Mouse (Mus musculus) liver, embryonic 14.5 days (tissue): ENCODE data around the gene Socs1. TPM values are rescaled to one million over a fixed set of nuclear protein-coding genes. Genes with fewer than 3 reads are reported as not detected.
A peak's percentile ranks its signal among the peaks of the same experiment; 100 is the strongest.

Source experiments
- ATAC-seq: fragments of 200-750 bp; cut with Nextera tagmentation; 2 replicates; pipeline ENCODE4 v1.8.0; 2017; ENCODE audit warnings: moderate number of reproducible peaks, mild to moderate bottlenecking, moderate library complexity; ENCODE audit not compliant: insufficient read depth
- DNase-seq, 3 experiments: peaks; one replicate each; pipeline ENCODE4 v3.0.0-alpha.2; 2012 to 2013; ENCODE audit warnings: low read depth in 3 of 3, low spot score in 3 of 3
- H3K27ac ChIP-seq: fragments of 300-500 bp; sonication (generic); 2 replicates; pipeline ENCODE4 v1.5.1; 2014; ENCODE audit warnings: moderate library complexity, mild to moderate bottlenecking, control low read depth, inconsistent platforms
- H3K27me3 ChIP-seq: fragments of 300-500 bp; sonication (generic); 2 replicates; pipeline ENCODE4 v1.6.1; 2014; ENCODE audit warnings: mild to moderate bottlenecking, low read length, moderate library complexity; ENCODE audit not compliant: control insufficient read depth, insufficient read depth
- H3K36me3 ChIP-seq: fragments of 300-500 bp; sonication (generic); replicated peaks from 2 replicates; pipeline ENCODE4 v1.6.1; 2014; ENCODE audit warnings: low read depth; ENCODE audit not compliant: control insufficient read depth, insufficient read depth
- H3K4me1 ChIP-seq, 2 experiments: fragments of 200-500 bp in 1 of 2; fragments of 300-500 bp in 1 of 2; sonication (generic) in 1 of 2; replicated peaks; 2 replicates each; pipeline ENCODE4 v1.6.1; 2012 to 2014; ENCODE audit warnings: antibody characterized with exemption in 1 of 2, inconsistent platforms in 1 of 2, low read length in 1 of 2; ENCODE audit not compliant: control insufficient read depth in 2 of 2, insufficient read depth in 2 of 2
- H3K4me2 ChIP-seq: fragments of 300-500 bp; sonication (generic); 2 replicates; pipeline ENCODE4 v1.6.1; 2014; ENCODE audit warnings: low read depth, mild to moderate bottlenecking, control low read depth, moderate library complexity
- H3K4me3 ChIP-seq, 2 experiments: fragments of 200-500 bp in 1 of 2; fragments of 300-500 bp in 1 of 2; sonication (generic) in 1 of 2; 2 replicates each; pipeline ENCODE4 v1.5.1; 2012 to 2014; ENCODE audit warnings: low read depth in 2 of 2, low read length in 2 of 2, mild to moderate bottlenecking in 2 of 2, control low read depth in 1 of 2, inconsistent platforms in 1 of 2, moderate library complexity in 1 of 2; ENCODE audit not compliant: insufficient read depth in 1 of 2
- H3K9ac ChIP-seq: fragments of 300-500 bp; sonication (generic); replicated peaks from 2 replicates; pipeline ENCODE4 v1.6.1; 2014; ENCODE audit warnings: mild to moderate bottlenecking, control low read depth, moderate library complexity
- H3K9me3 ChIP-seq: fragments of 300-500 bp; sonication (generic); 2 replicates; pipeline ENCODE4 v1.6.1; 2016; ENCODE audit warnings: low read length, mixed read lengths; ENCODE audit not compliant: control insufficient read depth
- CTCF ChIP-seq: IDR thresholded peaks from 2 replicates; pipeline ENCODE4 v1.5.1; 2016; ENCODE audit warnings: antibody characterized with exemption, low read depth, control low read depth
- EP300 ChIP-seq: IDR thresholded peaks from 2 replicates; pipeline ENCODE4 v1.6.1; 2016; ENCODE audit warnings: antibody characterized with exemption, low read depth
- WGBS: fragments of 180-500 bp; shearing (Covaris S2); extraction: QIAGEN DNeasy Blood & Tissue Kit; methylation state at CpG from one replicate; pipeline ENCODE4 v1.1.7; 2014; ENCODE audit not compliant: insufficient replicate concordance; 5-methylcytosine and 5-hydroxymethylcytosine counted together
- polyA plus RNA-seq, 2 experiments: library from polyadenylated mRNA; depleted of rRNA in 1 of 2; stranded (reverse) in 1 of 2; unstranded in 1 of 2; fragments of >200 nt; fragmentation: Nextera tagmentation in 1 of 2; extraction: Ambion mirVana in 1 of 2; gene quantifications; 2 replicates each; pipeline versions ENCODE4 v1.2.1 to v1.2.3; 2012 to 2014

The Socs1 gene
- polyA plus RNA-seq, 2 experiments, result 0.36 TPM

DNA sequence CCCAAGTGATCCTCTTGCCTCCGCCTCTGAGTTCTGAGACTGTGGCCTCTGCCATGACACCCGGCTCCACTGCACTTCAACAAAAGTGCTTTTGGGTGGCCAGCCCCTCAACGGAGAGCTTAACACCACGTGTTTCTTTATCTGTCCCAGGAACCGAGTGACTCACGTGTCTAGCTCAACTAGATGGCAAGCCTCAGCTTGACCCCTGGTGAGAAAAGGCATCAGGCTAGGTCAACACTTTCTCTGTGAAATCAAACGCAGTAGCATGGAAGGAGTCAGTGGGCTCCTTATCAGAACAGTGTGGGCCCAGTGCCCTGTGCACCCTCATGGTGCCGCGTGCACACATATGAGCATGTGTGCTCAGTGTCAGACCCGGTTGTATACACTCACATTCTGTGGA is 49.0 kb downstream of the Socs1 start:
- no peak overlapping the region for H3K27ac ChIP-seq
- no peak for DNase-seq
- no peaks in the 10 kb centered on the region for H3K27me3 ChIP-seq
- TF ChIP-seq CTCF (no peak), EP300 (no peak)
- no peak overlapping the region for H3K4me2 ChIP-seq
- no peaks in the 10 kb centered on the region for H3K36me3 ChIP-seq
- H3K9me3 ChIP-seq, result no peaks in the 10 kb centered on the region
- H3K4me1 ChIP-seq, result peaks cover 15 to 22% of the 10 kb centered on the region in 2 experiments
- ATAC-seq, result no peak
- H3K4me3 ChIP-seq, result no peak overlapping the region
- H3K9ac ChIP-seq, result no peak overlapping the region
- WGBS, result 40% methylated on average over 10 of the region's 10 CpGs

DNA sequence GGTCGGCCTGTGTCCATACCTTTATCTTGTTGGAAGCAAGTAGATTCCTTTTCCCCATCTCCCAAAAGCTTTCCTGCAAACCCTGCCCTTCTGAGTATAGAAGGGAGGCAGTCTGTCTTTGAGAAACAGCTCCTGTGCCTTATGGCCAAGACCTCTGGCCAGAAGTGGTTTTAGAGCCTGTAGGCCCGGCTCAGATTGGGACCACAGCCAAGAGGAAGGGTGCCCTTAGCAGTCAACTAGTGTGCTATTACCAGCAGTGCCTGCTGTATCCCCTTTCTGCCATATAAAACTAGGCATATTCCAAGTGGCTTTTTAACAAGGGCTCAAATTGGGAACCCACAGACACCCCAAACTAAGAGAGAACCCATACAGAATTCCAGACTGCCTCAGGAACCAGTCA is 49.6 kb downstream of the Socs1 start:
- TF ChIP-seq CTCF (no peak), EP300 (no peak)
- H3K4me1 ChIP-seq, result peaks cover 15 to 27% of the 10 kb centered on the region in 2 experiments
- ATAC-seq (no peak), DNase-seq (no peak)
- WGBS, result 63% methylated on average over 2 of the region's 2 CpGs
- H3K27me3 ChIP-seq, result no peaks in the 10 kb centered on the region
- no peak overlapping the region for H3K4me3 ChIP-seq
- no peaks in the 10 kb centered on the region for H3K36me3 ChIP-seq
- H3K9me3 ChIP-seq, result no peaks in the 10 kb centered on the region
- H3K4me2 ChIP-seq, result no peak overlapping the region
- H3K9ac ChIP-seq, result no peak overlapping the region
- H3K27ac ChIP-seq, result no peak overlapping the region

DNA sequence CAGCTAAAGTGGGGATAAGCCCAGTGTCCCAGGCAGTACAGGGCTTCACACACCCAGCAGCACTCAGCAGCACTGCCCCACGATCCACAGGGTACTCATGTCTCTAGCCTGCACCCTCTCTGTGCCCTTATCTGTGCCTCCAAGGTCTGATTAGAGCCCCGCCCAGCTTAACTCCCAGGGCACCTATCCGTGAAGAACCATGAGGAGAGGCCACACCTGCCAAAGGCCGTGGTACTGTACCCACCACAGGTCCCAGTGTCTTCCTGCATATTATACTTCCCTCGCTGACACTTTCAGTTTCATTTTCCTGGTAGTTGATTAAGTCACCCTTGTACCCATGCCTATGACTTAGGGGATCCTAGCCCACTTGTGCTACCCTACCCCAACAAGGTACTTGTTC is 52.9 kb downstream of the Socs1 start:
- Histone ChIP-seq H3K36me3 (no peaks in the 10 kb centered on the region), H3K4me1 (peaks cover 15 to 21% of the 10 kb centered on the region in 2 experiments), H3K27ac (peak overlapping the region; percentile 18; the same call in 1 of the 2 replicates), H3K27me3 (no peaks in the 10 kb centered on the region), H3K4me3 (peak overlapping the region; percentile 3 to 7; a peak in 2 of 4 replicates), H3K9me3 (no peaks in the 10 kb centered on the region), H3K4me2 (peak overlapping the region; percentile 63), H3K9ac (peak overlapping the region; percentile 18)
- 12% methylated on average over 5 of the region's 5 CpGs for WGBS
- TF ChIP-seq CTCF (no peak), EP300 (peak; percentile 61; the same call in 1 of the 2 replicates)
- DNase-seq (peak; percentile 62 to 69 (median 68)), ATAC-seq (peak; percentile 95)

Other genes with a start within 250 kb of the Socs1 start
- 4.3 and 4.8 TPM in 2 replicates for gene Dexi, start 242.5 kb downstream of the Socs1 start, polyA plus RNA-seq (2012; rRNA removed)
- 3.9 and 4.7 TPM in 2 replicates for gene Dexi, start 242.5 kb downstream of the Socs1 start, polyA plus RNA-seq (2014; fragmentation: Nextera tagmentation; extraction: Ambion mirVana)
- gene Clec16a, start 240.2 kb downstream of the Socs1 start, polyA plus RNA-seq (2012; rRNA removed), result 2.7 and 3.1 TPM in 2 replicates
- gene Clec16a, start 240.2 kb downstream of the Socs1 start, polyA plus RNA-seq (2014; fragmentation: Nextera tagmentation; extraction: Ambion mirVana), result 9.6 and 10.0 TPM in 2 replicates
- gene Tnp2, start 3.1 kb upstream of the Socs1 start, polyA plus RNA-seq (2012; rRNA removed), result not detected in 2 replicates
- not detected in 2 replicates for gene Tnp2, start 3.1 kb upstream of the Socs1 start, polyA plus RNA-seq (2014; fragmentation: Nextera tagmentation; extraction: Ambion mirVana)
- gene Prm3, start 5.4 kb upstream of the Socs1 start, polyA plus RNA-seq (2012; rRNA removed), result not detected in 2 replicates
- gene Prm3, start 5.4 kb upstream of the Socs1 start, polyA plus RNA-seq (2014; fragmentation: Nextera tagmentation; extraction: Ambion mirVana), result not detected in 2 replicates
- not detected in 2 replicates for gene Prm2, start 10.6 kb upstream of the Socs1 start, polyA plus RNA-seq (2012; rRNA removed)
- not detected in 2 replicates for gene Prm2, start 10.6 kb upstream of the Socs1 start, polyA plus RNA-seq (2014; fragmentation: Nextera tagmentation; extraction: Ambion mirVana)
- gene Prm1, start 20.3 kb upstream of the Socs1 start, polyA plus RNA-seq (2012; rRNA removed), result not detected in 2 replicates
- not detected in 2 replicates for gene Prm1, start 20.3 kb upstream of the Socs1 start, polyA plus RNA-seq (2014; fragmentation: Nextera tagmentation; extraction: Ambion mirVana)
- gene Gm11172, start 27.4 kb upstream of the Socs1 start, polyA plus RNA-seq (2012; rRNA removed), result not detected in 2 replicates
- gene Gm11172, start 27.4 kb upstream of the Socs1 start, polyA plus RNA-seq (2014; fragmentation: Nextera tagmentation; extraction: Ambion mirVana), result not detected in 2 replicates
- gene Rmi2, start 49.5 kb upstream of the Socs1 start, polyA plus RNA-seq (2012; rRNA removed), result 2.6 and 2.9 TPM in 2 replicates
- 1.3 TPM in 2 replicates for gene Rmi2, start 49.5 kb upstream of the Socs1 start, polyA plus RNA-seq (2014; fragmentation: Nextera tagmentation; extraction: Ambion mirVana)